Mouse (Mus musculus): ENCODE results near the gene Chrdl2. TPM values are rescaled to one million over a fixed set of nuclear protein-coding genes. Genes with fewer than 3 reads are reported as not detected.
"Not testable (repeated sequence)": the region's sequence is repeated elsewhere in the genome, so short reads cannot be mapped to it uniquely, and the experiment has no call there.

The Chrdl2 gene
- polyA plus RNA-seq, 2 experiments = 0.02 TPM; not detected in 1

DNA sequence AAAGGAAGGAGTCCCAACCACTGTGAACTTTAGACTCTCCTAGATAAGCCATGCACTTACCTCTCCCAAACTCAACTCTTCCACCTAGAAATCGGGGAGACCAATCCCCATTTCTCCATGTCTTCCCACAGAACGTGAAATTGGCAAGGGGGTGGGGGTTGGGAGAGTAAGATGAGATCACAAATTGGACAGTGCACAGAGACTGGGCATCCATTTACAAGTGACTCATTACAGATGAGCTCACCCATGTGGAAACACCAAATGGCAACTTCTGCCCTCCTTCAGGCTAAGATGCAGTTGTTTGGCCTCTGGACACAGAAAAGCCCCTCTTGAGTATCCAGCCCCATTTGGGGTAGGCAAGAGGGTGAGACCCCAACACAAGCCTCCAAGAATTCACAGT, 40.5 kb downstream of the Chrdl2 start:
- H3K27me3 ChIP-seq (ENCODE audit: control insufficient read depth, insufficient read depth, low read length) = no peaks in the 10 kb centered on the region; the same call in 1 of the 2 replicates
- DNase-seq (ENCODE audit: low read depth in 3 of 3, low spot score in 3 of 3) = no peak
- H3K27ac ChIP-seq = no peak overlapping the region
- no peak overlapping the region for H3K4me2 ChIP-seq (ENCODE audit: low read depth)
- no peaks in the 10 kb centered on the region for H3K4me1 ChIP-seq (replicated peaks; ENCODE audit: control insufficient read depth in 2 of 2, insufficient read depth in 2 of 2, low read length in 1 of 2)
- no peak overlapping the region for H3K9ac ChIP-seq (replicated peaks)
- H3K9me3 ChIP-seq (ENCODE audit: control insufficient read depth, low read length) = no peaks in the 10 kb centered on the region
- no peaks in the 10 kb centered on the region for H3K36me3 ChIP-seq (replicated peaks; ENCODE audit: control insufficient read depth, insufficient read depth, low read depth)
- TF ChIP-seq CTCF (IDR thresholded peaks at IDR 0.05; ENCODE audit: low read depth) (no peak), EP300 (IDR thresholded peaks at IDR 0.05; ENCODE audit: low read depth) (no peak)
- no peak overlapping the region for H3K4me3 ChIP-seq (ENCODE audit: insufficient read depth in 1 of 2, low read depth in 2 of 2, low read length in 2 of 2)
- 48% methylated on average over 2 of the region's 2 CpGs for WGBS (ENCODE audit: insufficient replicate concordance)
- ATAC-seq (ENCODE audit: insufficient read depth) = no peak

DNA sequence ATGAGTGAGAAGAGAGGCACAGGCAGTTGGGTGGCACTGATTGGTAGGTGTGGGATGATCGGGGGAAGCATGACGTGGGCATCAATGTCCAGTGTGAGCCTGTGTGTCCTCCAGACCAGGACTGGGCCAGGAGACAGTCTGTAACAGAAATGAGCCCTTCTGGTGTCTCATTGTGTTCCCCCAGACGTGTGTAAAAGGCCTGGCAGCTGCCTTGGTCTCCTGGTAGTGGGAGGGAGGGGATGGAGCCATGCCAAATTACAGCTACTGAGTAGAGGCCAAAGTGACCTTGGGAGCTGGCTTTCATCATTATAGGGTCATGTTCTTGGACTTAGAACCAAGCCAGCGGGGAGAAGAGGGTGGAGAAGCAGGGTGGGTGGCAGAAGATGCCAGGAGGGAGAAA, 45.9 kb downstream of the Chrdl2 start:
- WGBS (ENCODE audit: insufficient replicate concordance) = 55% methylated on average over 4 of the region's 4 CpGs
- no peak for ATAC-seq (ENCODE audit: insufficient read depth)
- Histone ChIP-seq H3K4me3 (ENCODE audit: insufficient read depth in 1 of 2, low read depth in 2 of 2, low read length in 2 of 2) (no peak overlapping the region), H3K9ac (replicated peaks) (no peak overlapping the region), H3K4me1 (replicated peaks; ENCODE audit: control insufficient read depth in 2 of 2, insufficient read depth in 2 of 2, low read length in 1 of 2) (no peaks in the 10 kb centered on the region), H3K9me3 (ENCODE audit: control insufficient read depth, low read length) (no peaks in the 10 kb centered on the region), H3K27me3 (ENCODE audit: control insufficient read depth, insufficient read depth, low read length) (no peaks in the 10 kb centered on the region), H3K36me3 (replicated peaks; ENCODE audit: control insufficient read depth, insufficient read depth, low read depth) (no peaks in the 10 kb centered on the region), H3K4me2 (ENCODE audit: low read depth) (no peak overlapping the region), H3K27ac (no peak overlapping the region)
- TF ChIP-seq EP300 (IDR thresholded peaks at IDR 0.05; ENCODE audit: low read depth) (no peak), CTCF (IDR thresholded peaks at IDR 0.05; ENCODE audit: low read depth) (no peak)
- DNase-seq (ENCODE audit: low read depth in 3 of 3, low spot score in 3 of 3) = no peak

DNA sequence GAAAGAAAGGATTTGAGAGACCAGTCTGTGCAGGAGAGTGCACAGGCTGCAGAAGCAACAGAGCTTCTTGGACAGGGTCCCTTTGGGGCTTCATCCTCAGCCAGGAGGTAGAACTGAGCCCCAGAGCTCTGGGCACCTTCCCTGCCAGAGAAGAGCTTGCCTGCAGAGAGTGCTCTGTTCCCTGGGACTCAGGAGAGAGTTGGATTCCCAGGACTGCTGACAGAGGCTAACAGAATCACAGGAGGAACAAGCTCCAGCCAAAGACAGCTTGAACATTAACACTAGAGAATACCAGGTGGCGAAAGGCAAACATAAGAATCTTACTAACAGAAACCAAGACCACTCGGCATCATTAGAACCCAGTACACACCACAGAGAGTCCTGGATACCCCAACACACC, 47.0 kb downstream of the Chrdl2 start:
- not testable (repeated sequence) for H3K4me3 ChIP-seq (ENCODE audit: insufficient read depth in 1 of 2, low read depth in 2 of 2, low read length in 2 of 2); H3K4me2 ChIP-seq (ENCODE audit: low read depth); H3K9ac ChIP-seq (replicated peaks); H3K9me3 ChIP-seq (ENCODE audit: control insufficient read depth, low read length); ATAC-seq (ENCODE audit: insufficient read depth); H3K4me1 ChIP-seq (replicated peaks; ENCODE audit: control insufficient read depth in 2 of 2, insufficient read depth in 2 of 2, low read length in 1 of 2); H3K27ac ChIP-seq; H3K36me3 ChIP-seq (replicated peaks; ENCODE audit: control insufficient read depth, insufficient read depth, low read depth); H3K27me3 ChIP-seq (ENCODE audit: control insufficient read depth, insufficient read depth, low read length); DNase-seq (ENCODE audit: low read depth in 3 of 3, low spot score in 3 of 3)
- 66% methylated on average over 2 of the region's 2 CpGs for WGBS (ENCODE audit: insufficient replicate concordance)

DNA sequence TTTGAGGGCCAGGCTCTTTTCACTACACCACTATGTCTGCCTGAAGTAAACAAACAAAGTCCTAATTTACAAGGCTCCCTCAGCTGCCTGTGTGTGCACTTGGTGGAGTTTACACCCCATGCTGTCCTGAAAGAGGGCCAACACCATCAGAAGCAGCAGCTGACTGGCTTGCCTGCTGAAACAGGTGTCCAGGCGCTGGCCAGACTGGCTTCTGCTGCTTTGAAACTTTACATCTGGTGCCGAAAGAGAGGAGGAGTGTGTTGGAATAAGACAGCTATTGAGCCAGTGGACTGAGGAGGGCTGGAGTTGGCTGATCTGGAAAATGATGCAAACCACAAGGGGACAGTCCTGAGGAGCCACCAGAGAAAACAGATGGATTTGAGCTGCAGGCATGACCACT, 68.0 kb downstream of the Chrdl2 start:
- DNase-seq (ENCODE audit: low read depth in 3 of 3, low spot score in 3 of 3) = no peak

DNA sequence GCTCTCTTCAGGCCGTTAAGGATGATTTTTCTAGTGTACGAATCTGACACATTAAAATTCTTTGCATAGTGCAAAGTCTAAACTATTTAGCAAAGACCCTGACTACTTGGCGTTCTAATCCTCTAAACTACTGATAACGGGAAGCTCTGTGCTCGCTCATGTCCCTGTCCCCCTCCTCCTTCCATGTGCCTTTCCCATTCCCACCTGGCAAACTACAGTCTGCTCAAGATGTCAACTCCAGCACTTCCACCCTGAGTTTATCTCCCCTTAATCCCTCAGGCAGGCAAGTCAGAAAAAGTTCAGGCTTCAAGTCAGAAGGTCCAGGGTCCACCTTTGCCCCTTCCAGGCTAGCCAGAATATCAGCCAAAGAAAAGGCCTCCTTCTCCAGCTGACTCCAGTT, 70.3 kb downstream of the Chrdl2 start:
- WGBS (ENCODE audit: insufficient replicate concordance) = 69% methylated on average over 5 of the region's 5 CpGs
- no peak for TF ChIP-seq EP300 (IDR thresholded peaks at IDR 0.05; ENCODE audit: low read depth)
- no peak for TF ChIP-seq CTCF (IDR thresholded peaks at IDR 0.05; ENCODE audit: low read depth)
- Histone ChIP-seq H3K27me3 (ENCODE audit: control insufficient read depth, insufficient read depth, low read length) (no peaks in the 10 kb centered on the region), H3K4me2 (ENCODE audit: low read depth) (no peak overlapping the region), H3K9me3 (ENCODE audit: control insufficient read depth, low read length) (no peaks in the 10 kb centered on the region), H3K9ac (replicated peaks) (no peak overlapping the region), H3K4me3 (ENCODE audit: insufficient read depth in 1 of 2, low read depth in 2 of 2, low read length in 2 of 2) (no peak overlapping the region), H3K36me3 (replicated peaks; ENCODE audit: control insufficient read depth, insufficient read depth, low read depth) (peaks cover 4% of the 10 kb centered on the region), H3K4me1 (replicated peaks; ENCODE audit: control insufficient read depth in 2 of 2, insufficient read depth in 2 of 2, low read length in 1 of 2) (no peaks in the 10 kb centered on the region), H3K27ac (no peak overlapping the region)
- ATAC-seq (ENCODE audit: insufficient read depth) (no peak), DNase-seq (ENCODE audit: low read depth in 3 of 3, low spot score in 3 of 3) (no peak)

More for the DNA sequence above, 68.0 kb downstream of the Chrdl2 start:
- Histone ChIP-seq H3K27me3 (ENCODE audit: control insufficient read depth, insufficient read depth, low read length) (no peaks in the 10 kb centered on the region), H3K4me3 (ENCODE audit: insufficient read depth in 1 of 2, low read depth in 2 of 2, low read length in 2 of 2) (no peak overlapping the region), H3K9me3 (ENCODE audit: control insufficient read depth, low read length) (no peaks in the 10 kb centered on the region), H3K9ac (replicated peaks) (no peak overlapping the region), H3K4me2 (ENCODE audit: low read depth) (no peak overlapping the region), H3K27ac (no peak overlapping the region), H3K4me1 (replicated peaks; ENCODE audit: control insufficient read depth in 2 of 2, insufficient read depth in 2 of 2, low read length in 1 of 2) (no peaks in the 10 kb centered on the region), H3K36me3 (replicated peaks; ENCODE audit: control insufficient read depth, insufficient read depth, low read depth) (no peaks in the 10 kb centered on the region)
- no peak for ATAC-seq (ENCODE audit: insufficient read depth)
- WGBS (ENCODE audit: insufficient replicate concordance) = 69% methylated on average over 2 of the region's 2 CpGs
- TF ChIP-seq EP300 (IDR thresholded peaks at IDR 0.05; ENCODE audit: low read depth) (no peak), CTCF (IDR thresholded peaks at IDR 0.05; ENCODE audit: low read depth) (no peak)

All from liver, embryonic 14.5 days (tissue).